Mouse (Mus musculus): Measurements from ENCODE around the gene Gm5269.

Gm5269 gene

GRCm38 (mm10) chr1:45877463-45877862 lies 12.6 kb downstream of the Gm5269 start:
- DNase-seq (ENCODE audit: low read depth, low spot score): no peak

DNA sequence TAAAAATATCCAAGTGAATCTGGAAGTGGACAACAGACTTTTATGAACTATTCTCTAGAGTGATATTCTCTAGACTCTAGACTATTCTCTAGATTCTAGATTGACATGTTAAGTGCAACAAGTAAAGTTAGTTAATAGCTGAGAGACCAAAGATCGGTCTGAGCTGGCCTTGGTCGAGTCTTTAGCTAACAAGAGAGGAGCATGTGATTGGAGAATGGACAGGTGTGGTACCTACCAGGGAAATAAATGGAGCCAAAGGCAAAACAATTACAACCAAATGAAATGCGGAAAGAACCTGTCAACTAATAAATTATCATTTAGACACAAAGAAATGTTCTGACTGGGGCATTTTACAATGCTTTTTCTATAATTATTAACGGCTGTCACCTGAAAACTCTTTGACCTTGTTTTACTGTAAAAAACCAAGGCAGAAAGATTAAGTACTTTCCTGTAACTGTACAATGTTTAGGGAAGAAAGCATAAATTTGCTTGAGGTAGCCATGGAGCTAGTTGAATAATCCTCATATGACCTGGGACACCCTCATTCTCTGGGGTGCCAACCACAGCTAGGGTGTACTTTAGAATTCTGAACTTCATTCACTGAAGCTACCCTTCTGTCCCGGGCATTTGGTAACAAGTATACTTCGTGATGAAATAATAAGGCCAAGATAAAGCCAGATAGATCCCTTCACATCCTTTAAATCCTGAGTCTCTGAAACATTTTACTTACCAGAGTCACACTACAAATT lies 13.4 kb downstream of the Gm5269 start:
- no peak for DNase-seq (ENCODE audit: low read depth, low spot score)

GRCm38 (mm10) chr1:45875640-45876039 lies 14.4 kb downstream of the Gm5269 start:
- no peak for DNase-seq (ENCODE audit: low read depth, low spot score)

- DNase-seq (ENCODE audit: low read depth, low spot score): no peak
These were observed 16.8 kb downstream of the Gm5269 start for GRCm38 (mm10) chr1:45873250-45873649.

- DNase-seq (ENCODE audit: low read depth, low spot score): no peak
These were observed 21.5 kb downstream of the Gm5269 start for GRCm38 (mm10) chr1:45868479-45869137.

DNA sequence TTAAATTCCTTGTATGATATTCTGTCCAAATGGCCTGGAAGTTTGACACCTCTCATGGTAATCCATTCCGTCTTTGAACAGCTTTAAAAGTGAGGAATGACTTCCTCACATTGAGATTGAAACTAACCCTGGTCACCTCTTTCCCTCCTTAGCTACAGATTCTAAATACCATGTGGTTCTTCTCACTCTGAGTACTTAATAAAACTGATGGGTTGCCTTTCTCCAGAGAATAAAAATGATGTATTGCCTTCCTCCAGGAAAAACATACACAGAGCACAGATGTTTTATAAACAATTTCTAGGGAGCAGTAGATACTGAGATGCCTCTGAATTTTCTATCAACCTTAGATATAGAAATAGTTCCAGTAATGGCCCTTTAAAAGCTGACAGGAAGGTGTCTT lies 22.0 kb downstream of the Gm5269 start:
- DNase-seq (ENCODE audit: low read depth, low spot score): no peak

- no peak for DNase-seq (ENCODE audit: low read depth, low spot score)
These were observed 23.6 kb downstream of the Gm5269 start for GRCm38 (mm10) chr1:45866288-45867018.

DNA sequence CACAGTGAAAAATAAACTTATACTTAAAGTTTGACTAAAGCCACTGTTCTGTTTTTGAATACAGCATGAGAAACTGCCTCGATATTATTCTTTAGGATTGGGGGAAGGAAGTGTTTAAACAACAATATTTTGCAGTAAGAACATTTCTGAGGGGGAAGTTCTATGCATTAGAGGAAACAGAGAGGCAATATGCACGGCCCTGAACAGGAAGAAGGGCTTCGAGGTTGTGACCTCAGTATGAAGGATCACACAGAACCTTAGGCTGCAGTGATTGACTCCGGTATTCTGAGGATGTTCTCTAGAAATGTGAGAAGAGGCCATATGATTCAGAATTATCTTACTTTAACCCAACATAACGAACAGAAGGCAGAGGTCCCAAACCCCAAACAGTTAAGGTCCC lies 24.3 kb downstream of the Gm5269 start:
- no peak for DNase-seq (ENCODE audit: low read depth, low spot score)

- no peak for DNase-seq (ENCODE audit: low read depth, low spot score)
These were observed 24.8 kb downstream of the Gm5269 start for GRCm38 (mm10) chr1:45865316-45865715.

- DNase-seq (ENCODE audit: low read depth, low spot score): no peak
These were observed 25.5 kb downstream of the Gm5269 start for GRCm38 (mm10) chr1:45864564-45865014.

- DNase-seq (ENCODE audit: low read depth, low spot score): no peak
These were observed 26.4 kb downstream of the Gm5269 start for GRCm38 (mm10) chr1:45863641-45864040.

GRCm38 (mm10) chr1:45861162-45861561 lies 28.9 kb downstream of the Gm5269 start:
- no peak for DNase-seq (ENCODE audit: low read depth, low spot score)

DNA sequence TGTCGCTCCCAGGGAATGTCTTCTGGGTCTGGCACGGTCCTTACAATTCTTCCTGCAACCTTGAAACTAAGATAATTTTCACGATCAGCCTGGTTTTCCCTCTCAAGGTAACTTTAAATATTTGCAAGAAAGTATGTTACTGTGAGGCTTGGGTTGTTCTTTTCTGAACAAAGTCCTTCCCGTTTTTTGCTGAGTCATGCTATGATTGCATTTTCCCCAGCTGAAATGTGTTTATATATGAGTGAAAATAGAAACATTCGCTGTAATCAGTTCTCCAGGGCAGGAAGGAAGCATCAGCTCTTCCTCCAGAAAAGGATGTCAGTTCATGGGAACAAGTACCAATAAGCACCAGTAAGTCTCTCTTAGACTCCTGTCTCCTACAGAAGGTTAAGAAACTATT lies 29.7 kb downstream of the Gm5269 start:
- no peak for DNase-seq (ENCODE audit: low read depth, low spot score)

DNA sequence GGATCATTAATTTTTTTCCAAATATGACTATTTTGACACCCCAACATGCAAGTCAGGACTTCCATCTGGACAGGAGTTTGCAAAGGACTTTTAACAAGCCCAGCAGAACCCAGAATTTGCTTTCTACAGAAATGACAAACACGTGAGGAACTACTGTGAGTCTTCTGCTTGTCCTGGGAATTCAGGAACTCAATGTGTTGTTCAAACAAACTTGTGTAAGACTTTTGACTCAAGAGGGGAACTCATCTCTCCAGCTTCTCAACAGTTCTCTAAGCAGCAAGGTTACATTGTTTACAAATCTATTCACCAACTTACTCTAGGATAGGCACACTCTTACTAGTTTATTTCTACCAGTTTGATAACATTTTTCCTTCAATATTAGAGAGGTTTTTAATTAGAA lies 32.0 kb downstream of the Gm5269 start:
- DNase-seq (ENCODE audit: low read depth, low spot score): no peak

DNA sequence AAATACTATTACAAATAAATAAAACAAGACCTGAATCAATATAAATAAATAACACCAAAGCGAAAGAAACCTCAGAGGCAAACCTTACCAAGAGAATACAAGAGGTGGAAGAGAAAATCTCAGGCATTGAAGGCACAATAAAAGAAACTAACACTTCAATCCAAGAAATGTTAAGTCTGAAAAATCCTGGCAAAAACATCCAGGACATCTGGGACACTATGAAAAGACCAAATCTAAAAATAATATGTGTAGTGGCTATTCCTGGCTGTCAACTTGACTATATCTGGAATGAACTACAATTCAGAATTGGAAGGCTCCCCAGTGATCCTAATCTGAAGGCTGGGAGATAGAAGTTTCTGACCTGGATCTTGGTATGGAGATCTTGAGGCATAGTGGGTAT lies 44.6 kb downstream of the Gm5269 start:
- DNase-seq (ENCODE audit: low read depth, low spot score): no peak

Data from brain, embryonic 18.5 days (tissue).